Mouse (Mus musculus) granulocyte monocyte progenitor cell, adult 5-6 weeks (primary cell): ENCODE results near the gene Capza1. TPM values are rescaled to one million over a fixed set of nuclear protein-coding genes. Genes with fewer than 3 reads are reported as not detected.

Source experiments
- ATAC-seq: replicated peaks from 2 replicates; pipeline ENCODE4 v1.8.0; 2016; ENCODE audit warnings: mild to moderate bottlenecking, moderate TSS enrichment, inconsistent platforms; ENCODE audit not compliant: poor library complexity, severe bottlenecking
- total RNA-seq, 2 experiments: library from RNA; stranded (forward) in 1 of 2; stranded (reverse) in 1 of 2; fragments of 200-712, 200-1000 nt in 1 of 2; fragments of >200 nt in 1 of 2; fragmentation: Nextera tagmentation in 1 of 2; gene quantifications; 2 replicates each; pipeline ENCODE4 v1.2.3; 2014 to 2017

Capza1 gene
- total RNA-seq, 2 experiments from 2014 or later: 247 to 262 TPM

- ATAC-seq: no peak
Observed at GRCm38 (mm10) chr3:104791017-104791416, 73.3 kb downstream of the Capza1 start.

- ATAC-seq: no peak
Observed at GRCm38 (mm10) chr3:104790401-104790937, 73.8 kb downstream of the Capza1 start.

- no peak for ATAC-seq
Observed at GRCm38 (mm10) chr3:104789822-104790221, 74.5 kb downstream of the Capza1 start.

GRCm38 (mm10) chr3:104789312-104789605 lies 75.0 kb downstream of the Capza1 start:
- ATAC-seq: no peak

- ATAC-seq: peak; percentile 59
Observed at GRCm38 (mm10) chr3:104788561-104789311, 75.6 kb downstream of the Capza1 start.

GRCm38 (mm10) chr3:104788075-104788474 lies 76.2 kb downstream of the Capza1 start, which contains the start of gene Rhoc:
Rhoc (plus strand) TSS chr3:104788375.
- ATAC-seq: no peak

- no peak for ATAC-seq
Observed at GRCm38 (mm10) chr3:104785284-104785683, 79.0 kb downstream of the Capza1 start.

- no peak for ATAC-seq
Observed at GRCm38 (mm10) chr3:104783971-104784500, 80.3 kb downstream of the Capza1 start.

- peak; percentile 26 for ATAC-seq
Observed at GRCm38 (mm10) chr3:104782061-104782681, 82.1 kb downstream of the Capza1 start.

GRCm38 (mm10) chr3:104781471-104781903 lies 82.8 kb downstream of the Capza1 start, which contains the start of gene Fam19a3:
Fam19a3 (minus strand) TSS chr3:104781840.
- ATAC-seq: peak; percentile 32

- peak; percentile 31 for ATAC-seq
Observed at GRCm38 (mm10) chr3:104780561-104781420, 83.5 kb downstream of the Capza1 start, which contains the start of gene Ppm1j. Ppm1j (plus strand) TSS chr3:104781056.

GRCm38 (mm10) chr3:104779949-104780348 lies 84.4 kb downstream of the Capza1 start:
- peak; percentile 49; the same call in 1 of the 2 replicates for ATAC-seq

- 0 out of 2 replicates have a peak, but pooled peaks have one; percentile 21 for ATAC-seq
Observed at GRCm38 (mm10) chr3:104777342-104777741, 87.0 kb downstream of the Capza1 start.

- ATAC-seq: no peak
Observed at GRCm38 (mm10) chr3:104773301-104773700, 91.0 kb downstream of the Capza1 start.

Other genes starting within 250 kb of the Capza1 start
- 36.4 and 42.5 TPM in 2 replicates for gene Slc16a1, start 225.8 kb downstream of the Capza1 start, total RNA-seq (2014; fragmentation: Nextera tagmentation)
- 85.3 and 88.6 TPM in 2 replicates for gene Slc16a1, start 225.8 kb downstream of the Capza1 start, total RNA-seq (2017)
- not detected in 2 replicates for gene Ppm1j, start 83.4 kb downstream of the Capza1 start, total RNA-seq (2014; fragmentation: Nextera tagmentation)
- not detected in 2 replicates for gene Ppm1j, start 83.4 kb downstream of the Capza1 start, total RNA-seq (2017)
- gene Fam19a3, start 82.7 kb downstream of the Capza1 start, total RNA-seq (2014; fragmentation: Nextera tagmentation): not detected in 2 replicates
- not detected in 2 replicates for gene Fam19a3, start 82.7 kb downstream of the Capza1 start, total RNA-seq (2017)
- gene Rhoc, start 76.1 kb downstream of the Capza1 start, total RNA-seq (2014; fragmentation: Nextera tagmentation): not detected in 2 replicates
- not detected in 2 replicates for gene Rhoc, start 76.1 kb downstream of the Capza1 start, total RNA-seq (2017)
- 12.2 and 13.9 TPM in 2 replicates for gene Mov10, start 45.9 kb downstream of the Capza1 start, total RNA-seq (2014; fragmentation: Nextera tagmentation)
- gene Mov10, start 45.9 kb downstream of the Capza1 start, total RNA-seq (2017): 2.4 TPM in 2 replicates
- gene St7l, start 500 bp downstream of the Capza1 start, total RNA-seq (2014; fragmentation: Nextera tagmentation): 19.7 and 27.5 TPM in 2 replicates
- gene St7l, start 500 bp downstream of the Capza1 start, total RNA-seq (2017): 18.4 and 30.3 TPM in 2 replicates
- not detected in 2 replicates for gene Wnt2b, start 97.4 kb upstream of the Capza1 start, total RNA-seq (2014; fragmentation: Nextera tagmentation)
- gene Wnt2b, start 97.4 kb upstream of the Capza1 start, total RNA-seq (2017): not detected in 2 replicates
- gene Cttnbp2nl, start 188.6 kb upstream of the Capza1 start, total RNA-seq (2014; fragmentation: Nextera tagmentation): 1.8 TPM in 1 of 2 replicates, not detected in the other
- gene Cttnbp2nl, start 188.6 kb upstream of the Capza1 start, total RNA-seq (2017): 0.78 TPM in 1 of 2 replicates, not detected in the other
- gene 4930564D02Rik, start 202.3 kb upstream of the Capza1 start, total RNA-seq (2014; fragmentation: Nextera tagmentation): not detected in 2 replicates
- not detected in 2 replicates for gene 4930564D02Rik, start 202.3 kb upstream of the Capza1 start, total RNA-seq (2017)